Mouse (Mus musculus): ENCODE measurements at regions not wholly inside any gene's neighbourhood (a gene's known extent, or its start where the extent isn't known, plus 50 kb on each side); places are given as distances from the start of the nearest gene placed in this dataset.
"Not testable (repeated sequence)": the region's sequence is repeated elsewhere in the genome, so short reads cannot be mapped to it uniquely, and the experiment has no call there.

DNA sequence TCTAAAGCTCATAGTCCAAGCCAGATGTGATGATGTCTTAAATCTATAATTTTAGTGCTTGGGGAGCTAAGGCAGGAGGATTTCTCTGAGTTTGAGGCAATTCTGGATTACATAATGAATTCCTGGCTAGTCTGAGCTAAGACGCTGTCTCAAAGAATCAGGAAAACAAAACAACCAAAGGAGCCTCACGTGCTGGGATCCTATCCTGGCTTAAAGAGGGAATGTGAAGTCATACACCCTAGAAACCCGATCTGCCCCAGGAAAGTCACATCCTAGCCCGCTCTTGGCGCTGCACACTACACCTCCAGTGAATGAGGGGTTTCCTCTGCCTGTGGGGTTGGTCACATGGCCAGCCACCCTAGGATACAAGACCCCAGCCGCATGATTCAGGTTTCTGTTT, 211.2 kb downstream of the Glrx3 start:
- no peak for DNase-seq (ENCODE audit: low spot score)

- no peak for DNase-seq (ENCODE audit: low spot score)
These were observed 212.2 kb downstream of the Glrx3 start for GRCm38 (mm10) chr7:137649650-137650049.

- DNase-seq (ENCODE audit: low spot score), result no peak
These were observed 216.4 kb downstream of the Glrx3 start for GRCm38 (mm10) chr7:137653837-137654236.

DNA sequence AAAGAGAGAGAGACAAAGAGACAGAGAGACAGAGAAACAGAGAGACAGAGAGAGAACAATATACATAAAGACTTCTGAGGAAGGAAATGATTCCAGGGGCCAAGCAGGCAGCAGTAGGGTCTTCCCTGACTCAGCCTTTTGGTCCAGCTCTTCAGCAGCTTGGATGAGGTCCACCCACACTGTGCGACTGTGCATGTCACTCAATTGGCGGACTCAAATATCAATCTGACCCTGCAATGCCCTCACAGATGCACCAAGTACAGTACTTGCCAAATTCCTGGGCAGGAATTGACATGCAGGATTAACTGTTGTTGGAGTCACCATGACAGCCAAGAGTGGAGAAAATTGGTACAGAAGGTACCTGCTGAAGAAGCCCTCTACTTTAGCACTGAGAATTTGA, 229.8 kb downstream of the Glrx3 start:
- DNase-seq (ENCODE audit: low spot score), result no peak

DNA sequence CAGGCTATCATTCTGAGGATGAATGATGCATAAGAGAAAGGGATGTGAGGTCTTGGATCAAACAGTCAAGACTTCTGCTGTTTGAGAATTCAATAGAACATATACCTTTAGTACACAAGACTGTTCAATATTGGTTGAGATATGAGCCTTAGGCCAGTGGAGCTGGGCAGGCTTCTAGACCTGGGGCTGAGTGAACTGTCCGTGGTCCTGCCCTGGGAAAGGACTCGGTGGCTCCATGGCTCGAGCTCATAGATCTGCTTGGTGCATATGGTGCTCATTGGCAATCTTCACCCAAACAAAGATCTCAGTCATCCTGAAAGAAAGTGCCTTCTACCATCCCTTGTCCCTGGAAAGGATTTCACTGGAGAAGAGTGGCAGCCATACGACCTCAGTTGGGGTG, 233.7 kb downstream of the Glrx3 start:
- no peak for DNase-seq (ENCODE audit: low spot score)

- DNase-seq (ENCODE audit: low spot score), result no peak
These were observed 237.2 kb downstream of the Glrx3 start for GRCm38 (mm10) chr7:137674596-137674995.

DNA sequence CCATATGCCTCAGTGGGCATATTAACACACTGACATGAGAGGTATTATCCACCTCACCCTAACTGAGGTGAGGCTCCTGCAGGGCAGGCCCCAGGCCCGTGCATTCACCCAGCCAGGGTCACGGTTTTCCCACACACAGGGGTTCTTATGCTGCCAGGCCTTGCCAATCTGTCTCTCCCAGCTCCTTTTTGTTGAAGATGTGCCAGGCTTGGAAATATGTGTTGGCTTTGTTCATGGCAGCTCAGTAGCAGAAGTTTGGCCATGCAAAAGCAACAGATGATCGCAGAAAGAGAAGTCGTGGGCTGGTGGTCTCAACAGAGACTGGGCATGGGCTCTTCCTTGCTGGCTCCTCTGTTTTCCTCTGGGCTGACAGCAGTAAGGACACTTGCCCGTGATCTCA, 238.0 kb downstream of the Glrx3 start:
- DNase-seq (ENCODE audit: low spot score), result no peak

GRCm38 (mm10) chr7:137684826-137685225, 247.4 kb downstream of the Glrx3 start:
- DNase-seq (ENCODE audit: low spot score), result no peak

- DNase-seq (ENCODE audit: low spot score), result no peak
These were observed 247.9 kb downstream of the Glrx3 start for GRCm38 (mm10) chr7:137685320-137685719.

GRCm38 (mm10) chr7:137696831-137697230, 259.4 kb downstream of the Glrx3 start:
- no peak for DNase-seq (ENCODE audit: low spot score)

GRCm38 (mm10) chr7:137698501-137698900, 261.1 kb downstream of the Glrx3 start:
- DNase-seq (ENCODE audit: low spot score), result not testable (repeated sequence)

DNA sequence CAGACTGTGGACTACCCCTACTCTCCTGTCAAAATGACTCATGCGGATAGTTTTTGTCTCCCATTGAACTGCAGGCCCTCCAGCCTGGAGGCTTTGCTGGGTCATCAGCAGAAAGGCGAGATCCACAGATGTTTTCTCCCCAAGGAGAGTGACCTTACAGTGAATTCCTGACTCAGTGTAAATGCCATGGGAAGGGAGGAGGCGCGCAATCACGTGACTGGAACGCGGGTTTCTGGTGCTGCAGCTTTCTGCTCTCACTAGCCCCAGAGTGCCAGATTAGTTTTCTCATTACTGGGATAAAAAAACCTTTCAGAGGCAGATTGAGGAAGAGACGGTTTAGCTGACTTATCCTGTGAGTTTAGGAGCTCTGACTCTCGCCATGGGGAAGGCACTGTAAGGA, 275.4 kb downstream of the Glrx3 start:
- no peak for DNase-seq (ENCODE audit: low spot score)

- no peak for DNase-seq (ENCODE audit: low spot score)
These were observed 276.4 kb downstream of the Glrx3 start for GRCm38 (mm10) chr7:137713856-137714255.

DNA sequence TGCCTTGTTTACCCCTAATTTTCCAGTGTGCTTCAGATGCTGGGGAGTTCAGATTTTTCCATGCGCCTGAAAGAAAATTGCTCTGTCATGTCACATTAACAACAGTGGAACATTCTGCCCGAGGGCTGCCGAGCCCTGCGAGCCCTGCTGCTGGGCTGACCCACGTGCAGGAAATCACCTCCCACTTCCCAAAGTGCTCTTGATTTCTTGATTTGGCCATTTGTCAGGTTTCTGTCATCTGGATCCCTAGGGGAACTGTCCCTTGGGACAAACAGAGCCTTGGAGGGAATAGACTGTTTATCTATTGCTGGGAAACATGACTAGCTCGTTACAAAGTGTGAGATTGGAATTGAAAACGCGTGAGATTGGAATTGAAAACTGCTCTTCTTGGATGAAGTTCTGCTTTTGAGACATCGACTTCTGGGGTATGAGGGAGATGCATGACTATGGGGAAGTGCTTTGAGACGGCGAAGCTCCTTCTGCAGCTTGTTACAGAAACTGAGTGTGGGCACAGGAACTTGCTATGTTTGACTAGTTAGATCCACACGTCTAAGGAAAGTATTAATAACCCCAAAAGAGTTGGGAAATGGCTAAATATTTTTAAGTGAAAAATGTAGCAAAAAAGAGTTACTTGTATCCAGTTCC, 277.0 kb downstream of the Glrx3 start:
- no peak for DNase-seq (ENCODE audit: low spot score)

DNA sequence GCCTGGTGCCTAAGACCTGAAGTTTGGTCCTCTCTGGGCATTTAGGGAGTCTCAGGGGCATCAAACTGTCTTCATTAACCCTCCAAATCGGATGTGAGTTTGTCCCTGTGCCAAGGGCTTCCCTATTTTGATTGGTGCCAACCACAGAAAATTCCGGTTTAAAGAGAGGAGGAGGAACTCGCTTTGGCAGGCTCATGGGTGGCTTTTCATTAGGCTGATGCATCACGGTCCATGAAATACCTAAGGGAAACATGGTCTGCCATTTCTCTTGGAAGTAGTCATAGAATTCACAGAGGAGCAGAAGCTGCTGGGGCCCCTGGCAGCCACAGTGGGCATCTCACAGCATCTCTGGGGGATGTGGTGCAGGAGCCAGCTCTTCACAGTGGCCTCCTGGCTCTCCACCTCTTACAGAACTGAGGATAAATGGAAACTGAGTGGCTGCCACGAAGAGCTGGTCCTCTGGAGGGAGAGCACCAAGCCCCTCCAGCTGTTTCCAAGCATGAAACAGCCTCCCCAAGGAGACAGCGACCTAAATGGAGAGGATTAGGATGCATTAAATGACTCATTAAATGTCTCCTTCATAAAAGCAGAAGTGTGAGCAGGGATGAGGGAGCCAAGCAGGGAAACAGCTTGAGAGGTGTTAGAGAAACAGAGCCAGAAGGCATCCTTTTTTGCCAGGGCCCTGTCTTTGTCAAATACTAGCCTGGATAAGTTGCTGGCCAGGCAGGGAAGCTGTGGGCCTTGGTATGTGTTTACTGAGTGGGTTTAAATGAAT, 277.9 kb downstream of the Glrx3 start:
- no peak for DNase-seq (ENCODE audit: low spot score)

GRCm38 (mm10) chr7:137723361-137724040, 286.1 kb downstream of the Glrx3 start:
- DNase-seq (ENCODE audit: low spot score), result no peak

GRCm38 (mm10) chr7:137726031-137726430, 288.6 kb downstream of the Glrx3 start:
- no peak for DNase-seq (ENCODE audit: low spot score)

DNA sequence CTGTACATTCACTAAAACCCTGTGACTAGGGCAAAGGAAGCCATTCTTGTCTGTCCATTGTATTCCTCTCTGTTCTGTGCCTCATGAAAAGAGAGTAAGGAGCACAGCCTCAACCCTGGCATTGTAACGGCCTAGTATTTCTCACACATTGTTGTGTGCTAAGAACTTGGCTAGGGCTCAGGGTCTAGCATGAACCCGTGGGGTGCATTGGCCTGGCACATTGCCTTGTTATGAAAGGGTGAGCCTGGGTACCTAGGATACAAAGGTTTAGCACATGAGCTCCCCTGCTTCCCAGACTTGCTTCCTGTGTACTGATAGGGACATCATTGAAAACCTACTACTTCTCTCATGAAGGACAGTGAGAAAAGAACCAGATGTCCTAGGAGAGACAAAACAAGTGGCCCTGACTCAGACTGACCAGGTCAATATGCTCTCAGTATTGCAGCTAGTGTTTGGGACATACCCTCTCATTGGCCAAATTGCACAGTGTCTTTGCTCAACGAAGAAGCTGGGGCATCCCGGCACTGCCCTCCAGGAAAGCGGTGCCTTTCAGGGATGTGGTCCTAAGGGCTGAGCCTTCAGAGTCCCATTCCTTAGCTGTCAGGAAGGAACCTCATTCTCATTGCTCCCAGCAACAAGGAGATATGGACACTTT, 298.6 kb downstream of the Glrx3 start:
- no peak for DNase-seq (ENCODE audit: low spot score)

GRCm38 (mm10) chr7:137741702-137742101, 304.3 kb downstream of the Glrx3 start:
- no peak for DNase-seq (ENCODE audit: low spot score)

- DNase-seq (ENCODE audit: low spot score), result no peak
These were observed 304.9 kb downstream of the Glrx3 start for GRCm38 (mm10) chr7:137742297-137742751.

- no peak for DNase-seq (ENCODE audit: low spot score)
These were observed 308.2 kb downstream of the Glrx3 start for GRCm38 (mm10) chr7:137745575-137745974.

- DNase-seq (ENCODE audit: low spot score), result no peak
These were observed 308.6 kb downstream of the Glrx3 start for GRCm38 (mm10) chr7:137745991-137746390.

DNA sequence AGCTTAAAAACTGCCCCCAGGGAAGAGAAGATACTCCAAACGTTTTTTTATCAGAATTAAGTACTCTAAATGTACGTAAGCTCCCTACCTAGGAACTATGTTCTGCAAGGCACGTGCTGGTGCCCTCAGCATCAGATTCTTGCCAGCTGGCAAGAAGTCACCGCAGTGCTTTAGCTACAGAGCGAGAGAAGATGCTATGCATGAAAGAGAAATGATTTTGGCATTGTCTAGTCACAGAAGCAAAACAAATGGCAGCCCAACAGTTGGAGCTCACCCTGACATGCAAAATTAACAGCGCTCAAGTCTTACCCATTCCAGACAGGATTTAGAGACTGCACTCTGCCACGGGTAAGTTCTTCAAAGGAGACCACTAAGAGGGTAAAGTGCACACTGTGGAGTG, 311.5 kb downstream of the Glrx3 start:
- no peak for DNase-seq (ENCODE audit: low spot score)
